Mouse (Mus musculus) heart, embryonic 10.5 days (tissue): ENCODE data around the gene Tfap2e. TPM values are rescaled to one million over a fixed set of nuclear protein-coding genes. Genes with fewer than 3 reads are reported as not detected.

Experiments used
- DNase-seq: peaks from one replicate; pipeline ENCODE4 v3.0.0-alpha.2; 2017; ENCODE audit warnings: low spot score
- H3K27ac ChIP-seq: fragments of 300-500 bp; sonication (generic); 2 replicates; pipeline ENCODE4 v1.5.1; 2016; ENCODE audit warnings: mild to moderate bottlenecking
- H3K27me3 ChIP-seq: fragments of 300-500 bp; sonication (generic); 2 replicates; pipeline ENCODE4 v1.6.1; 2016; ENCODE audit warnings: mild to moderate bottlenecking; ENCODE audit not compliant: poor library complexity, insufficient read depth, severe bottlenecking
- H3K36me3 ChIP-seq: fragments of 300-500 bp; sonication (generic); 2 replicates; pipeline ENCODE4 v1.6.1; 2016; ENCODE audit warnings: mild to moderate bottlenecking, moderate library complexity
- H3K4me1 ChIP-seq: fragments of 300-500 bp; sonication (generic); 2 replicates; pipeline ENCODE4 v1.6.1; 2016; ENCODE audit warnings: mild to moderate bottlenecking
- H3K4me3 ChIP-seq: fragments of 300-500 bp; sonication (generic); 2 replicates; pipeline ENCODE4 v1.5.1; 2016; ENCODE audit warnings: mild to moderate bottlenecking, moderate library complexity
- H3K9me3 ChIP-seq: fragments of 300-500 bp; sonication (generic); 2 replicates; pipeline ENCODE4 v1.6.1; 2016; ENCODE audit warnings: mild to moderate bottlenecking, moderate library complexity
- WGBS: fragments of 180-500 bp; shearing (Covaris S2); methylation state at CpG from one replicate; pipeline ENCODE4 v1.1.7; 2016; 5-methylcytosine and 5-hydroxymethylcytosine counted together
- polyA plus RNA-seq: library from polyadenylated mRNA; unstranded; fragments of >200 nt; fragmentation: Nextera tagmentation; extraction: Ambion mirVana; gene quantifications from 2 replicates; pipeline ENCODE4 v1.2.1, GENCODE M21; 2016

The Tfap2e gene
- polyA plus RNA-seq, 1 experiment from 2014 or later: not detected

DNA sequence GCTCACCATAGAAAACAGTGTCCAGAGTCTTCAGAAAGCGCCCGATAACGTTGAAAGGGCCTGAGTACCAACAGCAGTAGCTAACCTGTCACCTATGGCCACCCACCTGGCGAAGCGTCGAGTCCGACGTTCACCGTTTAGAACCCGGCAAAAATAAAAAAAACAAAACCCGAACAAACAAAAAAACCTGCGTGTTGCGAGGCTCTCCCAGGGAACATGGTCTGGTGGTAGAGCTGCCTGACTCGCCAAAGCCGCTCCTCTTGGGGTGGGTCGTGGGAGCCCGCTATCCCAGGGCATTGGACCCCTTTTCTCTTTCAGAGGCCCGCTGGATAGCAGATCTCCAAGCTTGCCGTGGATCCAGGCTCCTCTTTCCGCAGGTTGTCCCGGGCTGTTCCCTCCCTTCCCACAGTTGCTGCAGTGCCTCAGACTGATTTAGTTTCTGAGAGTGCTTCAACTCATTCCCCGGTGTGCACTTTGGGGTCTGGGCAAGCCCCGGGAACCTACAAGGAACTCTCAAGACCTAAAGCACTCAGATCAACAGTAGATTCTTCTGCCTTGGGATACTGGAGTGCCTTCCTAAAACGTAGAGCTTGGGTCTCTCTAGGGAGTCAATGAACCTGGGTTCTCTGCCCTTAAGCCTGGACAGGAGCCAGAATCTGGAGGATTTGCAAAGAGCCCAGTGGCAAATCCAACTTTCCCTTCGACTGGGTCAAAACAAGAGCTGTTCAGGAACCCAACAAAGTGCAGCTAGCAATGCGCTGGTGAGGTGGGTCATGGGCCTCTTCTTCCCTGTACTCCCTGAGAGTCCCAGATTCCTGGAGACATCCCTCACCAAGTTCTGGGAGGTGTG lies 3.3 kb downstream of the Tfap2e start:
- no peak for DNase-seq
- H3K4me1 ChIP-seq: peaks cover 28% of the 10 kb centered on the region
- H3K9me3 ChIP-seq: no peaks in the 10 kb centered on the region
- no peak overlapping the region for H3K27ac ChIP-seq
- peak overlapping the region; percentile 36 for H3K4me3 ChIP-seq
- peaks cover 89% of the 10 kb centered on the region for H3K27me3 ChIP-seq
- WGBS: 11% methylated on average over 26 of the region's 26 CpGs
- H3K36me3 ChIP-seq: no peaks in the 10 kb centered on the region

DNA sequence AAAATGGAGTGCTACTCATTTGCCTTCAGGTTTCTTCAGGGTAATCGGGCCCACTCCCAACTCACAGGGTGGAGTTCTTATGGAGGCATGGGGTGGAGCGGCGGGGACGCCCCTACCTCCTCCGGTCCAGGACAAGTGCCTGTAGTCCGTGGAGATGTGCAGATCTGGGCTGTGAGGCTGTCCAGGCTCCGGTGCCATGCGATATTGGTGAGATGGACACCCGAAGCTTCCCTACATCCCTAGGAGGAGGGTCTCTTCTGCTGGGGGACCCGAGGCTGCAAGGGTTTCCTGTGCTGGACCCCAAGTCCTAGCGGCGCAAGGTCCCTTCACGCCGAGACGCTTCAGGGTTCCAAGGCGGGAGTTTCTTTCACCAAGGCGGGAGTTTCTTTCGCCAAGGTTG lies 3.9 kb downstream of the Tfap2e start:
- no peaks in the 10 kb centered on the region for H3K36me3 ChIP-seq
- DNase-seq: no peak
- peaks cover 28% of the 10 kb centered on the region for H3K4me1 ChIP-seq
- no peak overlapping the region for H3K27ac ChIP-seq
- H3K4me3 ChIP-seq: peak overlapping the region; percentile 36
- WGBS: 3% methylated on average over 18 of the region's 18 CpGs
- peaks cover 83% of the 10 kb centered on the region for H3K27me3 ChIP-seq
- H3K9me3 ChIP-seq: no peaks in the 10 kb centered on the region

- H3K4me3 ChIP-seq: no peak overlapping the region
- DNase-seq: no peak
- no peak overlapping the region for H3K27ac ChIP-seq
- no peaks in the 10 kb centered on the region for H3K4me1 ChIP-seq
- no peaks in the 10 kb centered on the region for H3K9me3 ChIP-seq
- WGBS: 87% methylated on average over 5 of the region's 5 CpGs
- peaks cover 72% of the 10 kb centered on the region for H3K36me3 ChIP-seq
- no peaks in the 10 kb centered on the region for H3K27me3 ChIP-seq
These were observed 28.6 kb downstream of the Tfap2e start for GRCm38 (mm10) chr4:126707439-126707826.

- H3K27ac ChIP-seq: no peak overlapping the region
- H3K4me3 ChIP-seq: no peak overlapping the region
- 75% methylated on average over 12 of the region's 12 CpGs for WGBS
- peaks cover 72% of the 10 kb centered on the region for H3K36me3 ChIP-seq
- H3K9me3 ChIP-seq: no peaks in the 10 kb centered on the region
- no peaks in the 10 kb centered on the region for H3K4me1 ChIP-seq
- no peaks in the 10 kb centered on the region for H3K27me3 ChIP-seq
- DNase-seq: no peak
These were observed 29.2 kb downstream of the Tfap2e start for GRCm38 (mm10) chr4:126706630-126707438.

- Histone ChIP-seq H3K27me3 (no peaks in the 10 kb centered on the region), H3K9me3 (no peaks in the 10 kb centered on the region), H3K36me3 (peaks cover 47% of the 10 kb centered on the region), H3K4me1 (no peaks in the 10 kb centered on the region), H3K4me3 (no peak overlapping the region), H3K27ac (no peak overlapping the region)
- WGBS: 88% methylated on average over 4 of the region's 4 CpGs
- DNase-seq: no peak
These were observed 39.1 kb downstream of the Tfap2e start for GRCm38 (mm10) chr4:126696908-126697307.

- 90% methylated on average over 5 of the region's 5 CpGs for WGBS
- H3K4me1 ChIP-seq: no peaks in the 10 kb centered on the region
- no peaks in the 10 kb centered on the region for H3K27me3 ChIP-seq
- no peak overlapping the region for H3K27ac ChIP-seq
- no peaks in the 10 kb centered on the region for H3K9me3 ChIP-seq
- peaks cover 43% of the 10 kb centered on the region for H3K36me3 ChIP-seq
- no peak overlapping the region for H3K4me3 ChIP-seq
- no peak for DNase-seq
These were observed 43.0 kb downstream of the Tfap2e start for GRCm38 (mm10) chr4:126693021-126693420.

DNA sequence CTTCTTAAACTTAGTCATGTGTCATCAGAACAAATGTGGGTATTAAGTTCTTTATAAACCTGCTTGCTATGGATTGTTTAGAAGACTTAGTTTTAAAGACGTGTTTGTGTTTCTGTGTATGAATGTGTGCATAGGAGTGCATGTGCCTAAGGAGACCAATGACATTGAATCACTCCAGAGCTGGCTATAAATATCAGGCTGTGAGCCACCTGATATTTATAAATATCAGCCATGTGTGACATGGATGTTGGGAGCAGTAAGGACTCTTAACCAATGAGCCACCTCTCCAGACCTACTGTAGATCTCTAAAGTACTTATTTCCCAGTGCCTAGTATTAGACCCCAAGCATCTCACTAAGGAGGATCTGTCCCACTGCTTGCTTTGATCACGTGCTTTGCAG lies 46.6 kb downstream of the Tfap2e start:
- H3K27me3 ChIP-seq: no peaks in the 10 kb centered on the region
- no peaks in the 10 kb centered on the region for H3K4me1 ChIP-seq
- no peak for DNase-seq
- no peaks in the 10 kb centered on the region for H3K9me3 ChIP-seq
- no peak overlapping the region for H3K27ac ChIP-seq
- no peak overlapping the region for H3K4me3 ChIP-seq
- 90% methylated on average over 2 of the region's 2 CpGs for WGBS
- peaks cover 65% of the 10 kb centered on the region for H3K36me3 ChIP-seq

GRCm38 (mm10) chr4:126683084-126683483 lies 53.0 kb downstream of the Tfap2e start:
- WGBS: 86% methylated on average over 3 of the region's 3 CpGs
- no peak for DNase-seq
- Histone ChIP-seq H3K9me3 (no peaks in the 10 kb centered on the region), H3K4me3 (no peak overlapping the region), H3K27me3 (no peaks in the 10 kb centered on the region), H3K36me3 (peaks cover 42% of the 10 kb centered on the region), H3K4me1 (peaks cover 3% of the 10 kb centered on the region; the same call in 1 of the 2 replicates), H3K27ac (no peak overlapping the region)

- Histone ChIP-seq H3K27ac (no peak overlapping the region), H3K9me3 (no peaks in the 10 kb centered on the region), H3K27me3 (no peaks in the 10 kb centered on the region), H3K4me3 (no peak overlapping the region), H3K4me1 (peaks cover 3% of the 10 kb centered on the region; the same call in 1 of the 2 replicates), H3K36me3 (peaks cover 34% of the 10 kb centered on the region)
- DNase-seq: no peak
- 68% methylated on average over 5 of the region's 5 CpGs for WGBS
These were observed 53.7 kb downstream of the Tfap2e start for GRCm38 (mm10) chr4:126682298-126682697.

DNA sequence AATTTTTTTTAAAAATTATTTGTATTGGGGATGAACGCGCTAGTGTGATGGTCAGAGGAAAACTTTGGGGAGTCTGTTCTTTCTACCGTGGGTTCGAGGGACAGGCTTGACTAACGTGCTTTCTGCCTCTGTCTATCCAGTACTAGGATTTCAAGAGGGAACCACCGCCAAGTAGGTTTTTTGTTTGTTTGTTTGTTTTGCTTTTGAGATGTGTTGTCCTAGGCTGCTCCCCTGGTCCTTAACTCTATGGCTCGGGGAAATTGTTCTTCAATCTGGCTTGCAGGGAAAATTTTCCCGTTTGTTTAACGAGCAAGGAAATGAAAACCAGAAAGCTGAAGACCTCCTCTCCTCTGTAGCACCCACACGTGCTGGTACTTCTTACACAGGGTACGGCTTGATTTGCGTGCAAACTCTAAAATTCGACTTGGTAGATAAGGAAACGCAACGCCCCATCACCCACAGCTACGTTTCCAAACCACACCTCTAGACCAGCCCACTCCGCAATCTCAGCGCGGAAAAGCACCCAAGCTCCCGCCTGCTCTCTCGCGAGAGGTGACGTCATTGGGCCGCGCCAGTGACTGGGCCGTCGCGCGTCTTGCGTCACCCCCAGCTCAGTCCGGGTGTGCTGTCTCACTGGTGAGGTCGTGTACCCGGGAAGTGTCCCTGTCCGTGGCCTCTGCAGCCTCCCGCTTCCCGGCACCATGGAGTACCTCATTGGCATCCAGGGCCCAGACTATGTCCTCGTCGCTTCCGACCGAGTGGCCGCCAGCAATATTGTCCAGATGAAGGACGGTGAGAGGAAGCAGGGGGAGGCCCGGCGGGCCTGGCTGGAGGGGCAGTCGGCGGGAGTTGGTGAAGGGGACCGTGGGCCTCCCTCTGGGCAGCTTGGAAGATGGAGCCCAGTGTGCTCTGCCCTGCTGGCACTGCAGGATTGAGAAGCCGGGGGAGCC lies 58.7 kb downstream of the Tfap2e start, which contains the start of gene Psmb2:
TSS of gene Psmb2 (plus strand) at position 577 of the 950 bp plus-strand sequence.
- peak within 1 kb of the TSS; percentile 94 for H3K27ac ChIP-seq
- no peaks in the 10 kb centered on the region for H3K9me3 ChIP-seq
- WGBS: 3% methylated on average over 48 of the region's 48 CpGs
- no peaks in the 10 kb centered on the region for H3K27me3 ChIP-seq
- H3K4me1 ChIP-seq: peaks cover 3% of the 10 kb centered on the region; the same call in 1 of the 2 replicates
- H3K36me3 ChIP-seq: no peaks in the 10 kb centered on the region
- peak; percentile 99 for DNase-seq
- peak within 1 kb of the TSS; percentile 97 for H3K4me3 ChIP-seq

DNA sequence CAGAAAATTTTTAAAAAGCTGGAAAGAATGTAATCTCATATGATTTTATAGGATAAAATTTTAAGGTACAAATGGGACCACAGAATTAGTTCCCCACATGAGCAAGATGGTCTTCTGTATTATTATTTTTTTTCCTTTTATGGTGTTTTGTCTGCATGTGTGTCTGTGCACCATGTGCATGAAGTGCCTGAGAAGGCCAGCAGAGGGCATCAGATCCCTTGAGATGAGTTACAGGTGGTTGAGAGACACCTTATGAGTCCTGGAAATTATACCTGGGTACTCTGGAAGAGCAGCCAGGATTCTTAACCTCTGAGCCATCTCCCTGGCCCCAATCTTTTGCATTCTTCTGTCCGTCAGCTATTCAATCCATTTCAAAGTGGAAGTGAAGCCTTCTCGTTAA lies 69.0 kb downstream of the Tfap2e start:
- no peak for DNase-seq
- Histone ChIP-seq H3K4me3 (no peak overlapping the region), H3K36me3 (no peaks in the 10 kb centered on the region), H3K27ac (no peak overlapping the region), H3K4me1 (no peaks in the 10 kb centered on the region), H3K9me3 (no peaks in the 10 kb centered on the region), H3K27me3 (no peaks in the 10 kb centered on the region)
- WGBS: 86% methylated on average over 2 of the region's 2 CpGs
